Mouse (Mus musculus) G1E (cell line): ENCODE results near the gene Prr15l.

ENCODE experiments used
- CTCF ChIP-seq: IDR thresholded peaks from 2 replicates; pipeline ENCODE4 v1.5.1; 2012; ENCODE audit warnings: low read depth, low read length, inconsistent platforms, mixed read lengths
- GATA1 ChIP-seq: IDR thresholded peaks from 2 replicates; pipeline ENCODE4 v1.6.1; 2012; ENCODE audit warnings: borderline replicate concordance, low read length, inconsistent platforms, mixed read lengths
- GATA2 ChIP-seq: IDR thresholded peaks from 2 replicates; pipeline ENCODE4 v1.6.1; 2012; ENCODE audit warnings: low read depth, low read length, inconsistent platforms, borderline replicate concordance
- POLR2AphosphoS5 ChIP-seq: IDR thresholded peaks from 2 replicates; pipeline ENCODE4 v1.6.1; 2012; ENCODE audit warnings: low read depth, low read length, inconsistent platforms; ENCODE audit not compliant: insufficient replicate concordance
- TAL1 ChIP-seq: conservative IDR thresholded peaks from 2 replicates; pipeline ENCODE4 v1.6.1; 2012; ENCODE audit warnings: low read depth, low read length, inconsistent platforms, mixed read lengths

GRCm38 (mm10) chr11:96925469-96926148 is 2.3 kb upstream of the Prr15l start:
- TF ChIP-seq GATA1 (no peak), CTCF (no peak), GATA2 (no peak), TAL1 (no peak), POLR2AphosphoS5 (no peak)
